Mouse (Mus musculus) kidney, adult 2 months (tissue): ENCODE data around the gene Rcor2. TPM values are rescaled to one million over a fixed set of nuclear protein-coding genes. Genes with fewer than 3 reads are reported as not detected.
A peak's percentile ranks its signal among the peaks of the same experiment; 100 is the strongest.

ENCODE experiments used
- DNase-seq: peaks from one replicate; pipeline ENCODE4 v3.0.0; 2021
- H3K27ac ChIP-seq: fragments of 200-500 bp; 2 replicates; pipeline ENCODE4 v1.5.1; 2012; ENCODE audit warnings: low read depth, low read length, control low read depth, inconsistent platforms; ENCODE audit not compliant: insufficient read depth
- H3K27me3 ChIP-seq: fragments of 200-500 bp; replicated peaks from 2 replicates; pipeline ENCODE4 v1.6.1; 2012; ENCODE audit warnings: mild to moderate bottlenecking, moderate library complexity, low read length, inconsistent platforms; ENCODE audit not compliant: control insufficient read depth, insufficient read depth
- H3K36me3 ChIP-seq: fragments of 200-500 bp; 2 replicates; pipeline ENCODE4 v1.6.1; 2012; ENCODE audit warnings: mild to moderate bottlenecking, moderate library complexity, low read length, inconsistent platforms; ENCODE audit not compliant: control insufficient read depth, insufficient read depth
- H3K4me1 ChIP-seq: fragments of 200-500 bp; 2 replicates; pipeline ENCODE4 v1.6.1; 2011; ENCODE audit warnings: low read length; ENCODE audit not compliant: control insufficient read depth, insufficient read depth
- H3K4me3 ChIP-seq: fragments of 200-500 bp; 2 replicates; pipeline ENCODE4 v1.5.1; 2011; ENCODE audit warnings: mild to moderate bottlenecking, low read depth, low read length, control low read depth; ENCODE audit not compliant: insufficient read depth
- CTCF ChIP-seq: fragments of 200-500 bp; conservative IDR thresholded peaks from 2 replicates; pipeline ENCODE4 v1.5.1; 2011; ENCODE audit warnings: low read depth, mild to moderate bottlenecking, control low read depth, low read length, moderate library complexity, mixed read lengths; ENCODE audit not compliant: insufficient read depth, insufficient read length
- POLR2A ChIP-seq: fragments of 200-500 bp; IDR thresholded peaks from one replicate; pipeline ENCODE4 v1.6.1; 2011; ENCODE audit warnings: low read depth, low read length, control low read depth
- WGBS: fragments of 180-500 bp; shearing (Covaris S2); methylation state at CpG from one replicate; pipeline ENCODE4 v1.1.7; 2018; 5-methylcytosine and 5-hydroxymethylcytosine counted together
- polyA plus RNA-seq: library from polyadenylated mRNA; depleted of rRNA; stranded (reverse); fragments of >200 nt; gene quantifications from 2 replicates; pipeline ENCODE4 v1.2.3, GENCODE M21; 2012

Gene Rcor2
- polyA plus RNA-seq, 1 experiment: 1.8 TPM

DNA sequence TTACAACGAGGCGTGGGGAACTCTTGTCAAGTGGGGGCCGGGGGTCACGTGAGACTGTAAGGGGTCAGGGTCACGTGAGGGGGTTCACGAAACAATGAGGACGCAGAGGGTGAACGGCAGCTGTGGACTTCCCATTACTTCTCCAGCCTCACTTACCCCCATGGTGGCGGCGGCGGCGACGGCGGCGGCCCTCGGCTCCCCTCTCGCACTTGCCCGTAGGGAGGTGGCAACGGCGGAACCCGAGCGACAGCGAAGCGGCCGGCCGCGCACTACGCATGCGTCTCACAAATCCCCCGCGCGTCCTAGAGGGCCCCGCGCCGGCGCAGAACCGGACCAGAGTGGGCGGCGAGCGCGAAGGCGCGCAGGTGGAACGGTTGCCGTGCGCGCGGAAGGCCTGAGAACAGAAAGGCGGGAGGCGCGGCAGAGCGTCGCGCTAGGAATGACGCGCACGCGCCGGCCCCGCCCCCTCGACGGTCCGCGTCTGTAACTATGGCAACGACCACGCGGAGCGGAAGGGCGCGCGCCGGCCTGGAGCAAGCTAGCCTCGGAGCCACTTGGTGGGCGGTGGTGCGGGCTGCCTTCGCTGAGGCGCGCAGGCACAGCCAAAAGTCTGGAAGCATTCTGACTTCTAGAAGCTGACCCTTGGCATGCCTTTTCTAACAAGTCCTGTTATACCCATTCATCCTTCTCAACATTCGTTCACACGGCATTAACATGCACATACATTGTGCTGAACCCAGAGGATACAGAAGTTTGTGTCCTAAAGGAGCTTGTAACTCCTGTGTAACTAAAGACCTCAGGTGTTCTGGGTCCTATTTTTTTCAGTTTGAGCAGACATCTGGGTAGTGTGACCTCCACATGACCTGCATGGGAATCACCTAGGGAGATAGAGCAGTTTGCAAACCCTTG lies 26.1 kb upstream of the Rcor2 start, which contains the start of gene Naa40:
Gene Naa40 (minus strand): TSS at position 402 of the 909 bp plus-strand sequence.
- DNase-seq: peak; percentile 96
- H3K36me3 ChIP-seq: no peaks in the 10 kb centered on the region
- peaks cover 2% of the 10 kb centered on the region; the same call in 1 of the 2 replicates for H3K4me1 ChIP-seq
- under 1% methylated on average over 80 of the region's 80 CpGs for WGBS
- H3K4me3 ChIP-seq: peak within 1 kb of the TSS; percentile 74
- H3K27ac ChIP-seq: peak within 1 kb of the TSS; percentile 69; the same call in 1 of the 2 replicates
- TF ChIP-seq POLR2A (no peak), CTCF (no peak)
- H3K27me3 ChIP-seq: no peaks in the 10 kb centered on the region

DNA sequence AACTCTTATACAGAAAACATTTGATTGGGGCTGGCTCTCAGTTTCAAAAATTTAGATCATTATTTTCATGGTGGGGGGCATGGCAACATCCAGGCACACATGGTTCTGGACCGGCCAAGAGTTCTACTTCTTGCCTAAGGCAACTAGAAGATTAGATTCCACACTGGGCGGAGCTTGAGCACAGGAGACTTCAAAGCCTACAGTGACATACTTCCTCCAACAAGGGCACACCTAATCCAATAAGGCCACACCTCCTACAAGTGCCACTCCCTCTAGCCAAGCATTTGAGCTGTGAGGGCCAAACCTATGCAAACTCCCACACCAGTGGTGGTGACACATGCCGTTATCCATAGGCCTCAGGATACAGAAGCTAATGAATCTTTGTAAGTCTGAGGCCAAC lies 21.1 kb upstream of the Rcor2 start:
- H3K27ac ChIP-seq: no peak overlapping the region
- no peak for TF ChIP-seq POLR2A
- TF ChIP-seq CTCF: no peak
- no peaks in the 10 kb centered on the region for H3K36me3 ChIP-seq
- no peaks in the 10 kb centered on the region for H3K27me3 ChIP-seq
- 76% methylated on average over 3 of the region's 3 CpGs for WGBS
- DNase-seq: no peak
- H3K4me1 ChIP-seq: no peaks in the 10 kb centered on the region; the same call in 1 of the 2 replicates
- H3K4me3 ChIP-seq: no peak overlapping the region

DNA sequence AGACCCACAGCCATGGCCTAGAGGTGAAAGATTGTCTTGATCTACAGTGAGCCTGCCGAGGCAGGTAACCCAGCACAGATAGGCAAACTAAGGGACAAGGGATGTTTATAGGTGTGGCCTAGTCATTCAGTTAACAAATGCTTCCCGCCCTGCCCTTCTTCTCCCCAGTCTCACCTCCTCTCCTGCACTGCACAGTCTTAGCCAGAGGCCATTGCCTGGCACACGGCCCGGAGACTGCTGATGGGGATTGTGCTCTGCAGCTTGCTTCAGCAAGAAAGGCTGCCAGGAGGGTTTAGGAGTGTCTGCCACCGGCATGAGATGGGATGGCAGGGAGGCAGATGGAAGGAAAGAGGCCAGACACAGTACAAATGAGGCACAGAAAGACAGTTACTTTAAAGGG lies 9.2 kb upstream of the Rcor2 start:
- no peak for TF ChIP-seq CTCF
- no peak overlapping the region for H3K4me3 ChIP-seq
- H3K36me3 ChIP-seq: no peaks in the 10 kb centered on the region
- DNase-seq: peak; percentile 38
- WGBS: 63% methylated on average over 5 of the region's 5 CpGs
- H3K27ac ChIP-seq: no peak overlapping the region
- H3K4me1 ChIP-seq: no peaks in the 10 kb centered on the region
- no peaks in the 10 kb centered on the region for H3K27me3 ChIP-seq

DNA sequence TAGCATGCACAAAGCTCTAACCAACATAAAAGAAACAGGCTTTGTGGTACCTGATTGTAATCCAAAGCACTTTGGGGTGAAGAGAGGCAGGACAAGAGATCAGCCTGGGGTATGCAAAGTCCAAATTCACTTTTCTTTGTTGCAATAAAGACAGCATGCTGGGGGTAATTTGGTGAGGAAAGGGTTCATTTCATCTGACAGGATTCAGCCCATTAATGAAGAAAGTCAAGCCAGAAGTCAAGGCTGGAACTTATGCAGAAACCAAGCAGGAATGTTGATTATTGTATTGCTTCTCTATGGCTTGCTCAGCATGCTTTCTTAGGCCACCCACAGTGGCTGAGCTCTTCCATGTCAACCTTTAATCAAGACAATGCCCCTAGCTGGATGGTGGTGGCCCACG lies 5.6 kb upstream of the Rcor2 start:
- Histone ChIP-seq H3K27me3 (no peaks in the 10 kb centered on the region), H3K36me3 (no peaks in the 10 kb centered on the region), H3K4me1 (no peaks in the 10 kb centered on the region), H3K4me3 (no peak overlapping the region), H3K27ac (no peak overlapping the region)
- WGBS: 97% methylated on average over 1 of the region's 1 CpGs
- no peak for DNase-seq
- TF ChIP-seq CTCF (no peak), POLR2A (no peak)

DNA sequence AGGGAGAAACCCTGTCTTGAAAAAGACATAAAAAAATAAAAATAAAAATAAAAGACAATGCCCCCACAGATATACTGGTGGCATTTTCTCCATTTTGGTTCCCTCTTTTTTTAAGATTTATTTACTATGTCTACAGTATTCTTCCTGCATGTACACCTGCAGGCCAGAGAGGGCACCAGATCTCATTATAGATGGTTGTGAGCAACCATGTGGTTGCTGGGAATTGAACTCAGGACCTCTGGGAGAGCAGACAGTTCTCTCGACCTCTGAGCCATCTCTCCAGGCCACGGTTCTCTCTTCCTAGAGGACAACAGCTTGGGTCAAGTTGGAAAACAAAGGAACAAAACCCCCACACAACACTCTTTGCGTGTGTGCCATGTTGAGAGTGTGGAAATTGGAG lies 5.2 kb upstream of the Rcor2 start:
- Histone ChIP-seq H3K4me3 (no peak overlapping the region), H3K4me1 (no peaks in the 10 kb centered on the region), H3K36me3 (no peaks in the 10 kb centered on the region), H3K27ac (no peak overlapping the region), H3K27me3 (no peaks in the 10 kb centered on the region)
- DNase-seq: no peak
- WGBS: 95% methylated on average over 3 of the region's 3 CpGs
- no peak for TF ChIP-seq POLR2A

DNA sequence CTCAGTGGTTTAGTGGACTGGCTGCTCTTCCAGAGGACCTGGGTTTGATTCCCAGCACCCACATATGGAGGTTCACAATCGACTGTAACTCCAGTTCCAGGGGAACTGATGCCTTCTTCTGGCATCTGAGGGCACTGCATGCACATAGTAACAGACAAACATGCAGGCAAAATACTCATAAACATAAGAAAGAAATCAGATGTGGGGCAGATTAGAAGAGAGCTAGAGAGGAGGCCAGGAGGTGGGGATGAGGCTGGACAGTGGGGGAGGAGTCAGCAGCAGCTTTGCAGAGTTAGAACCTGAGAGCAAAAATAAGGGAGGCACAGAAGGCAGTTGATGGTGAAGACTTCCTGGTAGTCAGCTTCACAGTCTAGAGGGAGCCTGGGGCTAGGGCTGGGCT lies 4.5 kb upstream of the Rcor2 start:
- WGBS: 97% methylated on average over 1 of the region's 1 CpGs

DNA sequence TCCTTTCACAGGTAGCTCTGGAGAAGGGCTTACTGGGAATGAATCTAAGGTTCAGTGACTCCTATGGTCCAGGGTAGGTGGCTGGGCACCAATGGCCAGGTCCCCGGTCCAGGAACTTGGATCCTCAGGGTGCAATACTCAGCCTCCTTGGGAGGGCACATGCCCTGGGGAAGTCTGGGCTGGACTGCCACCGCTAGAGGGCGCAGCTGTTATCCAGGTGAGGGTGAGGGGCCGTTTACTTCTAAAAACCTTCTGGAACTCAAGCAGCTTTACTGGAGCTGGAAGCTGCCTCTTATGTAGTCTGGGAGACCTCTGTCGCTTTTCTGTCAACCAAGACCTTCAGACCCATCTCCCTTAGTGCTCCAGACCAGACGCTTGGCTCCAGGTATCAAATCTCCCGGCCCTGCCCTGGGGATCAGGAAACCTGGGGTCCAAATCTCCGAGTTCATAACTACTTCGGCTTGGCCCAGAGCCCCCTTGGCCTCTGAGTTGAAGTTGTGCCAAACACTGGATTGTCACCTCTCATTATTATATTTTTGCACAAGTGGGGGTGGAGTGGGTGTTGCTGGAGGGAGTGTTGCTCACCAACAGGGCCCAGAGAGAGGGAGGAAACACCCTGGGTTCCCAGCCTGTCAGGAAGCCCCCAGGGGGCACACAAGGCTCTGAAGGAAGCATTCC lies 2.9 kb upstream of the Rcor2 start:
- peak; percentile 88 for TF ChIP-seq CTCF
- TF ChIP-seq POLR2A: no peak
- Histone ChIP-seq H3K4me3 (no peak overlapping the region), H3K27ac (no peak overlapping the region), H3K36me3 (no peaks in the 10 kb centered on the region), H3K27me3 (no peaks in the 10 kb centered on the region), H3K4me1 (peaks cover 3% of the 10 kb centered on the region; the same call in 1 of the 2 replicates)
- WGBS: 18% methylated on average over 9 of the region's 9 CpGs
- peak; percentile 84 for DNase-seq

More for the DNA sequence above, 4.5 kb upstream of the Rcor2 start:
- no peaks in the 10 kb centered on the region for H3K4me1 ChIP-seq
- no peak for DNase-seq
- no peak overlapping the region for H3K4me3 ChIP-seq
- H3K36me3 ChIP-seq: no peaks in the 10 kb centered on the region
- H3K27me3 ChIP-seq: no peaks in the 10 kb centered on the region
- H3K27ac ChIP-seq: no peak overlapping the region
- TF ChIP-seq POLR2A (no peak), CTCF (no peak)
